Mouse (Mus musculus): ENCODE measurements at regions not wholly inside any gene's neighbourhood (a gene's known extent, or its start where the extent isn't known, plus 50 kb on each side); places are given as distances from the start of the nearest gene placed in this dataset.

DNA sequence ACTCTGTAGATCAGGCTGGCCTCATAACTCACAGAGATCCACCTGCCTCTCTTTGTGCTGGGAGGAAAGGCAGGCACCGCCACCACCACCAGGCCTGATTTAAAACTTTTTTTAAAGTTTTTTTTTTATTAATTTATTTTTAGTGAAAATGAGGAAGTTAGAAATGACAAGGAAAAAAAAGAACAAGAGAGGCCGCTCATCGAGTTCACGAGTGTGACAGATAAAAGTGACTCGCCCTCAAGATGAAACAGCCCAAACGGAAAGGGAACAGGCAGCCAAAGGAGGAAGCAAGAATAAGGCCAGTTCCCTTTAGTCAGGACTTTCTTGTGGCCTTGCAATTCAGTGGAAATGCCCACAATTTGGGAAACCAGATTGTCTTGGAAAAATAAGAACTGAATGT, 163.4 kb upstream of the Jmjd1c start:
- intact Hi-C loops (cut with DNase I): no loop called here
- Histone ChIP-seq H3K4me3 (no peak overlapping the region), H3K27ac (no peak overlapping the region; the same call in 1 of the 2 replicates)
- no peak for TF ChIP-seq CTCF (IDR thresholded peaks at IDR 0.05)
- DNase-seq (ENCODE audit: extremely low spot score in 1 of 2, low spot score in 2 of 2): no peak

- no peak overlapping the region for H3K4me3 ChIP-seq
- no peak for TF ChIP-seq CTCF (IDR thresholded peaks at IDR 0.05)
- intact Hi-C loops (cut with DNase I): no loop called here
- no peak overlapping the region for H3K27ac ChIP-seq
- DNase-seq (ENCODE audit: extremely low spot score in 1 of 2, low spot score in 2 of 2): no peak
These were observed 162.2 kb upstream of the Jmjd1c start for GRCm38 (mm10) chr10:66933689-66934088.

DNA sequence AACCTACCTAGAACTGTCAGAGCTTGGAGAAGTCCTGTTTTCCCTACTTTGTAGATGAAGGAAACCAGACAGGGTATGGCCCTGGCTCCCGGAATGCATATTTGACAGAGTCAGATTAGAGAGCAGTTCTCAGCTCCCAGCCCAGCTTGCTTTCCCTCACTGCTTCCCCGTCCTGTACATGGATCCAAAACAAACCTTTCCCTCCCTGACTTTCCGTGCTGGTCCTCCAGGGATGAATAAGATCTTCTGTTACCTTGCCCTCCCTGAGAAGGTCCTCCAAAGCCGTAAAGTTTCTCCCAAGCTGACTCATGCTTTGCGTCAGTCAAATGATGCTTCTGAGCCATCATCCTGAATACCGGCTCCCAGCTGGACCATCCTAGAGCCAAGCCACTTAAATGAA, 160.2 kb upstream of the Jmjd1c start:
- Histone ChIP-seq H3K27ac (no peak overlapping the region), H3K4me3 (no peak overlapping the region)
- intact Hi-C loops (cut with DNase I): no loop called here
- DNase-seq (ENCODE audit: extremely low spot score in 1 of 2, low spot score in 2 of 2): no peak
- no peak for TF ChIP-seq CTCF (IDR thresholded peaks at IDR 0.05)

DNA sequence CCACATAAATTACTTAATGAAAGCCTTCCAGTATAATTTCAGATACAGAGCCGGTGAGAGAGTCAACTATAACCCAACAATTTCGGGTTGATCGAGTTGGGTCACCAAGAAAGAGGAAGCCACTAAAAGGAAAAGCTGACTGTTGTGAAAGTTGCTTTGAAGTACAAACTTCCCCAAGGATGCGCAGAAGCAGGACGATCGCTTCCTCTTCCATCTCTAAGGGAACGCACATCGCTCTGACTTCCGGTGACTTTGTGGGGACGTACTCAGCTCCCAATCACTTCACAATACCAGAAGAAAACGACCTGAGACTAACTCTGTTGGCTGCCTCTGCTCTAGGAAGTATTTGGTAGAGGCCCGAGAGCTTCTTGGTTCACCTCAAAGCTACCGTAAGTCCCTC, 158.8 kb upstream of the Jmjd1c start:
- no peak for DNase-seq (ENCODE audit: extremely low spot score in 1 of 2, low spot score in 2 of 2)
- intact Hi-C loops (cut with DNase I): no loop called here
- TF ChIP-seq CTCF (IDR thresholded peaks at IDR 0.05): no peak
- H3K4me3 ChIP-seq: no peak overlapping the region
- H3K27ac ChIP-seq: no peak overlapping the region

DNA sequence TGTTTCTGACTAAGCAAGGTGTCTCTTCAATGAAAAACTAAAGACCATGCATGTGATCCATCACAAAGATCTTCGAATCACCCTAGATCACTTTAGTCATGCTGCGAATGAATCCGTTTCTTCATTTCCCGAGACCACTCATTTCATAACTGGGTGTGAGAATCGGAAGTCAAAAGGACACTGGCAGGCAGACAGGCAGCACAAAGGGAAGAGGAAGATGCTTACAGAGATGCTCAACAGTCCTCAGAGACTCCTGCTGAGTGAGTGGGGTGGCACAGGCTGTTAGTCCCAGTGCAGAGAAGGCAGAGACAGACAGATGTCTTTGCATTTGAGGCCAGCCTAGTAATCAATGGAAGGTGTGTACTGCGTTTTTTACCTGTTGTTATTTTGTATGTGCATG, 155.6 kb upstream of the Jmjd1c start:
- intact Hi-C loops (cut with DNase I): no loop called here
- Histone ChIP-seq H3K4me3 (no peak overlapping the region), H3K27ac (no peak overlapping the region)
- no peak for TF ChIP-seq CTCF (IDR thresholded peaks at IDR 0.05)
- DNase-seq (ENCODE audit: extremely low spot score in 1 of 2, low spot score in 2 of 2): no peak

- Histone ChIP-seq H3K4me3 (no peak overlapping the region), H3K27ac (no peak overlapping the region)
- DNase-seq (ENCODE audit: extremely low spot score in 1 of 2, low spot score in 2 of 2): no peak
- intact Hi-C loops (cut with DNase I): no loop called here
- no peak for TF ChIP-seq CTCF (IDR thresholded peaks at IDR 0.05)
These were observed 155.0 kb upstream of the Jmjd1c start for GRCm38 (mm10) chr10:66940922-66941321.

- DNase-seq (ENCODE audit: extremely low spot score in 1 of 2, low spot score in 2 of 2): no peak
- intact Hi-C loops (cut with DNase I): no loop called here
- no peak for TF ChIP-seq CTCF (IDR thresholded peaks at IDR 0.05)
- Histone ChIP-seq H3K27ac (no peak overlapping the region), H3K4me3 (no peak overlapping the region)
These were observed 154.0 kb upstream of the Jmjd1c start for GRCm38 (mm10) chr10:66941974-66942373.

DNA sequence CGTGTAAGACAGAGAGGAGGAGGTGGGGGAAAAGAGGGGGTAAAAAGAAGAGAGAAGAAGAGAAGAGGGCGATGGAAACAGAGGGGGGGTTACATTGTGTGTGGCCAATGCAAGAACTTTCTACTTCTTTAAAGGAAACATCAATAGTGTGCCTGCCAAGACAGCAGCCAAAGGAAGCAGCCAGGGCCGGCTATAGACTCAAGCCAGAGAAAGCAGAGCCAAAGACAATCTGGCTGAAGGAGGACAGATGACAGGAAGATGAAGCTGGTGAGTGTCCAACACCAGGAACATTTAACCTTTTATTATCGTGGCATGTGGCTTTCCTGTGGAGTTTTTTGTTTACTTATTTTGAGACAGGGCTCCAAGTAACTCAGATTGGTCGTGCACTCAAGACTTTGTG, 152.1 kb upstream of the Jmjd1c start:
- Histone ChIP-seq H3K4me3 (no peak overlapping the region), H3K27ac (no peak overlapping the region)
- no peak for TF ChIP-seq CTCF (IDR thresholded peaks at IDR 0.05)
- DNase-seq (ENCODE audit: extremely low spot score in 1 of 2, low spot score in 2 of 2): no peak
- intact Hi-C loops (cut with DNase I): no loop called here

GRCm38 (mm10) chr10:66946161-66946560, 149.8 kb upstream of the Jmjd1c start:
- intact Hi-C loops (cut with DNase I): no loop called here
- DNase-seq (ENCODE audit: extremely low spot score in 1 of 2, low spot score in 2 of 2): no peak
- Histone ChIP-seq H3K27ac (no peak overlapping the region), H3K4me3 (no peak overlapping the region)
- TF ChIP-seq CTCF (IDR thresholded peaks at IDR 0.05): no peak

DNA sequence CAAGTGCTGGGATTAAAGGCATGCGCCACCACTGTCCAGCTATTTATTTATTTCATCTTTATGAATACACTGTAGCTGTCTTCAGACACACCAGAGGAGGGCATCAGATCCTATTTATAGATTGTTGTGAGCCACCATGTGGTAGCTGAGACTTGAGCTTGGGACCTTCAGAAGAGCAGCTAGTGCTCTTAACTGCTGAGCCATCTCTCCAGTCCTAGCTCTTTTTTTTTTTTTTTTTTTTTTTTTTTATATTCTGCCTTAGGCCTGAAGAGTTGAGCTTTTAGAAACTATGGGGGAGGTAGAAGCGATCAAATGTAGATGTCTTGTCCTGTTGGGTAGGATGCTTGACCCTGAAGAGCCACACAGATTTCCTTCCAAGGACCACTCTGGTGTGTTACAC, 147.6 kb upstream of the Jmjd1c start:
- Histone ChIP-seq H3K27ac (no peak overlapping the region), H3K4me3 (no peak overlapping the region)
- no peak for TF ChIP-seq CTCF (IDR thresholded peaks at IDR 0.05)
- intact Hi-C loops (cut with DNase I): no loop called here
- DNase-seq (ENCODE audit: extremely low spot score in 1 of 2, low spot score in 2 of 2): no peak

DNA sequence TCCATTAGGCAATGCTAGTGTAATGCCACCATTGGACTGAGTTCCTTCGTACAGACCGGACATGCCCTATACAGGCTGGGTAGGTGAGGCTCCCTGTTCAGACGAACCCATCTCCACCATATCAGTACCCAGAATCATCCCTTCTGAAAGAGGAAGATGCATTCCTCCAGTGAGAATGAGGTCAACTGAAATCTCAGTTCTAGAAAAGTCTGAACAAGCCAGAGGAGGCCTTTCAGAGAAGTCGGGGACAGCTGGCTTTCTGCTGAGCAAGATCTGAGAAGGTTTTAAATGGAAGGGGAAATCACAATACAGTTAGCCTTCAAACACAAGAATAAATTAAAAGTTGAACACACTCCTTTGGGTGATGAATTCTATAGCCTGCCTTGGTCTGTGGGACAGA, 145.5 kb upstream of the Jmjd1c start:
- Histone ChIP-seq H3K4me3 (no peak overlapping the region), H3K27ac (no peak overlapping the region)
- DNase-seq (ENCODE audit: extremely low spot score in 1 of 2, low spot score in 2 of 2): no peak
- intact Hi-C loops (cut with DNase I): no loop called here
- TF ChIP-seq CTCF (IDR thresholded peaks at IDR 0.05): no peak

- intact Hi-C loops (cut with DNase I): no loop called here
- no peak overlapping the region for H3K4me3 ChIP-seq
- DNase-seq (ENCODE audit: extremely low spot score in 1 of 2, low spot score in 2 of 2): no peak
- TF ChIP-seq CTCF (IDR thresholded peaks at IDR 0.05): no peak
- no peak overlapping the region for H3K27ac ChIP-seq
These were observed 144.6 kb upstream of the Jmjd1c start for GRCm38 (mm10) chr10:66951231-66951822.

DNA sequence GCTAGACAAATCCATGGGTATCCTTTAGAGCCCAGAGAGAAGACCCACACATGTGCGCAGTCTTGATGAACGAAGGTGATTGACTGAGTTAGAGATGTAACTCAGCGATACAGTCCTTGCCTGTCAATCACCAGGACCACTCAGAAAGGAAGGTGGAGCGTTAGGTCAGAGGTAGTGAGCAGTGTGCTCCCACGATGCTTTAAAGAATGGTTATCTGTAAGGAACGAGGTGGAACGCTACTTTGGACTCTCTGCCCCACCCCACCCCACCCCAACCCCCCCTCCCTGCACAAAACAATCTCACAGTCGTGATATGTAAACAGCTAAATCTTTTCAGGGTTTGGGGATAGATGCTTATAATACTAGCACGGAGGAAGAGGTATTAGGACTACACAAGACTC, 144.0 kb upstream of the Jmjd1c start:
- Histone ChIP-seq H3K4me3 (no peak overlapping the region), H3K27ac (no peak overlapping the region)
- DNase-seq (ENCODE audit: extremely low spot score in 1 of 2, low spot score in 2 of 2): no peak
- no peak for TF ChIP-seq CTCF (IDR thresholded peaks at IDR 0.05)
- intact Hi-C loops (cut with DNase I): no loop called here

Data from left cerebral cortex, adult 2 months (tissue).